Mouse (Mus musculus) stomach, embryonic 14.5 days (tissue): Measurements from ENCODE around the gene Stxbp3. TPM values are rescaled to one million over a fixed set of nuclear protein-coding genes. Genes with fewer than 3 reads are reported as not detected.
A peak's percentile ranks its signal among the peaks of the same experiment; 100 is the strongest.

Experiments
- ATAC-seq: fragments of 200-750 bp; cut with Nextera tagmentation; 2 replicates; pipeline ENCODE4 v1.8.0; 2017; ENCODE audit warnings: low read depth, moderate TSS enrichment; ENCODE audit not compliant: insufficient number of reproducible peaks, insufficient read depth, low FRiP score
- H3K27ac ChIP-seq: fragments of 300-500 bp; sonication (generic); 2 replicates; pipeline ENCODE4 v1.5.1; 2014; ENCODE audit warnings: mild to moderate bottlenecking, low read length, moderate library complexity, mixed read lengths
- H3K27me3 ChIP-seq: fragments of 300-500 bp; sonication (generic); 2 replicates; pipeline ENCODE4 v1.6.1; 2014; ENCODE audit warnings: low read length, control low read depth, mixed read lengths; ENCODE audit not compliant: control insufficient read depth, insufficient read depth
- H3K36me3 ChIP-seq: fragments of 300-500 bp; sonication (generic); 2 replicates; pipeline ENCODE4 v1.6.1; 2014; ENCODE audit warnings: mild to moderate bottlenecking, control low read depth, low read length, moderate library complexity, mixed read lengths; ENCODE audit not compliant: control insufficient read depth, insufficient read depth
- H3K4me1 ChIP-seq: fragments of 300-500 bp; sonication (generic); 2 replicates; pipeline ENCODE4 v1.6.1; 2014; ENCODE audit warnings: low read length, control low read depth, mixed read lengths; ENCODE audit not compliant: control insufficient read depth, insufficient read depth
- H3K4me2 ChIP-seq: fragments of 300-500 bp; sonication (generic); replicated peaks from 2 replicates; pipeline ENCODE4 v1.6.1; 2014; ENCODE audit warnings: low read depth, low read length, control low read depth
- H3K4me3 ChIP-seq: fragments of 300-500 bp; sonication (generic); 2 replicates; pipeline ENCODE4 v1.5.1; 2014; ENCODE audit warnings: low read depth, low read length, control low read depth
- H3K9ac ChIP-seq: fragments of 300-500 bp; sonication (generic); replicated peaks from 2 replicates; pipeline ENCODE4 v1.6.1; 2014; ENCODE audit warnings: low read depth, mild to moderate bottlenecking, control low read depth, low read length, moderate library complexity, mixed read lengths
- H3K9me3 ChIP-seq: fragments of 300-500 bp; sonication (generic); 2 replicates; pipeline ENCODE4 v1.6.1; 2016; ENCODE audit warnings: low read depth, low read length, control low read depth; ENCODE audit not compliant: control insufficient read depth
- WGBS: fragments of 180-500 bp; shearing (Covaris S2); extraction: QIAGEN DNeasy Blood & Tissue Kit; methylation state at CpG from one replicate; pipeline ENCODE4 v1.1.7; 2014; 5-methylcytosine and 5-hydroxymethylcytosine counted together
- polyA plus RNA-seq: library from polyadenylated mRNA; unstranded; fragments of >200 nt; fragmentation: Nextera tagmentation; extraction: Ambion mirVana; gene quantifications from 2 replicates; pipeline ENCODE4 v1.2.1, GENCODE M21; 2014

Gene Stxbp3
- polyA plus RNA-seq, 1 experiment from 2014 or later: 43.6 TPM

DNA sequence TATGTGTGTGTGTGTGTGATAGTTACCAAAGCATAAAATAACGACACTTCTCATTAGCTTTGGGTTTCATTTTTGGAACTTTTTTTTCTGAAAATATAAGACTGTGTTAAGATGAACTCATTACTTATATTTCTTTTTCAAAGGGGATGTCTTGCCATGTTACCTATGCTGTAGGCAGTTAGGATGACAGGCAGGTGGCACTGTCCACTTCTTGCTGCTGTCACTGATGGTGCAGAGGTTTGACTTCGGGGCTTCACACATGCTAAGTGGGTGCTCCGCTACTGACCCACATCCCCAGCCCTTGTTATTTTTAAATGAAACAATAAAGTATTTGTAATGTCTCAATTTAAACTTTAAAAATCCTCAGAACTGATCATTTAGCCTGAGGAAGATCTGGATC lies 67.5 kb downstream of the Stxbp3 start:
- Histone ChIP-seq H3K4me2 (no peak overlapping the region), H3K9me3 (no peaks in the 10 kb centered on the region), H3K4me3 (no peak overlapping the region), H3K27ac (no peak overlapping the region), H3K4me1 (0 out of 2 replicates have a peak, but pooled peaks cover 3% of the 10 kb centered on the region), H3K9ac (no peak overlapping the region), H3K27me3 (no peaks in the 10 kb centered on the region), H3K36me3 (no peaks in the 10 kb centered on the region)
- ATAC-seq: no peak
- WGBS: 92% methylated on average over 3 of the region's 3 CpGs

GRCm38 (mm10) chr3:108772211-108772610 lies 68.1 kb downstream of the Stxbp3 start:
- no peaks in the 10 kb centered on the region for H3K36me3 ChIP-seq
- H3K4me2 ChIP-seq: no peak overlapping the region
- WGBS: 87% methylated on average over 13 of the region's 13 CpGs
- H3K27me3 ChIP-seq: no peaks in the 10 kb centered on the region
- H3K4me3 ChIP-seq: no peak overlapping the region
- no peaks in the 10 kb centered on the region for H3K9me3 ChIP-seq
- H3K4me1 ChIP-seq: 0 out of 2 replicates have a peak, but pooled peaks cover 3% of the 10 kb centered on the region
- no peak overlapping the region for H3K27ac ChIP-seq
- no peak overlapping the region for H3K9ac ChIP-seq
- no peak for ATAC-seq

GRCm38 (mm10) chr3:108770725-108771368 lies 69.5 kb downstream of the Stxbp3 start:
- 14% methylated on average over 6 of the region's 6 CpGs for whole genome bisulfite sequencing
- H3K4me2 ChIP-seq: no peak overlapping the region

GRCm38 (mm10) chr3:108769547-108769946 lies 70.8 kb downstream of the Stxbp3 start:
- H3K4me1 ChIP-seq: 0 out of 2 replicates have a peak, but pooled peaks cover 3% of the 10 kb centered on the region
- H3K9ac ChIP-seq: no peak overlapping the region
- no peak overlapping the region for H3K27ac ChIP-seq
- H3K36me3 ChIP-seq: no peaks in the 10 kb centered on the region
- H3K27me3 ChIP-seq: no peaks in the 10 kb centered on the region
- no peak for ATAC-seq
- H3K4me2 ChIP-seq: no peak overlapping the region
- no peak overlapping the region for H3K4me3 ChIP-seq
- WGBS: 64% methylated on average over 6 of the region's 6 CpGs
- H3K9me3 ChIP-seq: no peaks in the 10 kb centered on the region

More at GRCm38 (mm10) chr3:108770725-108771368, 69.5 kb downstream of the Stxbp3 start:
- Histone ChIP-seq H3K4me3 (no peak overlapping the region), H3K36me3 (no peaks in the 10 kb centered on the region), H3K9ac (no peak overlapping the region), H3K9me3 (no peaks in the 10 kb centered on the region), H3K27me3 (no peaks in the 10 kb centered on the region), H3K4me1 (0 out of 2 replicates have a peak, but pooled peaks cover 3% of the 10 kb centered on the region), H3K27ac (peak overlapping the region; percentile 84)
- ATAC-seq: peak; percentile 74

DNA sequence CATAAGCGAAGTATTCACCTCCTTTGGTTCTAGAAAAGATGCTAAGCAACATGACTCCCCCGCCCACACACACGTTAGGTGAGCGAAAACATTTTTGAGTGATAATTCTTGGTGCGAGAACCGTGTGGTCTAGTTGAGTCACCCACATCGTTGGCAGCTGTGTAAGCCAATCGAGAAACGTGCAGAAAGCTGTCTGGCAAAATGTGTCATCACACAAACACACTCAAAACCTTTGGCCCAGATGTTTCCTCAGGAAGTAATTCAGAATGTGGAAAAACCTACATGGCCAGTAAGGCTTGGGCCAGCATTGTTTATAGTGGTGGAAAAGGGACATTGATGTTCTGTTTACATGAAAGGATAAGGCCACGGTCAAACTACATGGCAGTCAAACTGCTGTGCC lies 72.9 kb downstream of the Stxbp3 start:
- no peaks in the 10 kb centered on the region for H3K9me3 ChIP-seq
- no peak overlapping the region for H3K9ac ChIP-seq
- no peaks in the 10 kb centered on the region for H3K36me3 ChIP-seq
- H3K27me3 ChIP-seq: no peaks in the 10 kb centered on the region
- no peak for ATAC-seq
- H3K27ac ChIP-seq: no peak overlapping the region
- no peak overlapping the region for H3K4me2 ChIP-seq
- H3K4me1 ChIP-seq: 0 out of 2 replicates have a peak, but pooled peaks cover 3% of the 10 kb centered on the region
- H3K4me3 ChIP-seq: no peak overlapping the region
- 64% methylated on average over 10 of the region's 10 CpGs for WGBS

GRCm38 (mm10) chr3:108766943-108767342 lies 73.4 kb downstream of the Stxbp3 start:
- H3K4me1 ChIP-seq: 0 out of 2 replicates have a peak, but pooled peaks cover 3% of the 10 kb centered on the region
- no peaks in the 10 kb centered on the region for H3K27me3 ChIP-seq
- no peaks in the 10 kb centered on the region for H3K36me3 ChIP-seq
- H3K9me3 ChIP-seq: no peaks in the 10 kb centered on the region
- H3K4me2 ChIP-seq: no peak overlapping the region
- WGBS: 85% methylated on average over 7 of the region's 7 CpGs
- ATAC-seq: no peak
- H3K9ac ChIP-seq: no peak overlapping the region
- H3K4me3 ChIP-seq: no peak overlapping the region
- no peak overlapping the region for H3K27ac ChIP-seq

DNA sequence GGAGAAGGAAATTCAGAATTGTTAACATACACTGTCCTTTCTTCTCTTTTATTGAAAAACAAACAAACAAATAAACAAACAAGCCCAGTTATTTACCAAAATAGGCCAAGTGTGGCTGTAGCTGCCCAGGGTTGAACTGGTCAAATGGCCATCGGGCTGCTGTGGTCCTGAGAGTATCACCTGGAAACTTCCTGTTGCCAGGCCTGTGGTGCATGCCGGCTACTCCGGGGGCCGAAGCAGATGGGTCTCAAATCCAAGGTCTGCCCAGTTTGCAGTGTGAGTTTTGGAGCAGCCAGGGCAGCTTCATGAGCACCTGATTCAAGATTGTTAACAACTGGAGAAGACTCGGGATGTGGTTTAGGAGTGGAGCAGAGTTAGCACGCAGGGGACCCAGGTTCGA lies 74.8 kb downstream of the Stxbp3 start:
- ATAC-seq: no peak
- Histone ChIP-seq H3K27ac (no peak overlapping the region), H3K4me2 (no peak overlapping the region), H3K27me3 (no peaks in the 10 kb centered on the region), H3K4me1 (no peaks in the 10 kb centered on the region), H3K9ac (no peak overlapping the region), H3K36me3 (no peaks in the 10 kb centered on the region), H3K4me3 (no peak overlapping the region), H3K9me3 (no peaks in the 10 kb centered on the region)
- WGBS: 82% methylated on average over 7 of the region's 7 CpGs

GRCm38 (mm10) chr3:108764976-108765375 lies 75.3 kb downstream of the Stxbp3 start:
- no peak overlapping the region for H3K9ac ChIP-seq
- H3K4me3 ChIP-seq: no peak overlapping the region
- no peak overlapping the region for H3K27ac ChIP-seq
- no peaks in the 10 kb centered on the region for H3K9me3 ChIP-seq
- ATAC-seq: no peak
- 48% methylated on average over 7 of the region's 7 CpGs for WGBS
- 0 out of 2 replicates have a peak, but pooled peaks cover 3% of the 10 kb centered on the region for H3K4me1 ChIP-seq
- no peaks in the 10 kb centered on the region for H3K36me3 ChIP-seq
- no peaks in the 10 kb centered on the region for H3K27me3 ChIP-seq
- no peak overlapping the region for H3K4me2 ChIP-seq

- 59% methylated on average over 2 of the region's 2 CpGs for WGBS
- no peak for ATAC-seq
- H3K4me2 ChIP-seq: no peak overlapping the region
- H3K4me1 ChIP-seq: 0 out of 2 replicates have a peak, but pooled peaks cover 7% of the 10 kb centered on the region
- no peaks in the 10 kb centered on the region for H3K9me3 ChIP-seq
- no peaks in the 10 kb centered on the region for H3K36me3 ChIP-seq
- no peaks in the 10 kb centered on the region for H3K27me3 ChIP-seq
- no peak overlapping the region for H3K4me3 ChIP-seq
- H3K27ac ChIP-seq: no peak overlapping the region
- H3K9ac ChIP-seq: no peak overlapping the region
These were observed 76.6 kb downstream of the Stxbp3 start for GRCm38 (mm10) chr3:108763691-108764090.
